Mouse (Mus musculus) bone marrow macrophage, adult 2 months (primary cell): Measurements from ENCODE around the gene Slc39a10.
"Not testable (repeated sequence)": the region's sequence is repeated elsewhere in the genome, so short reads cannot be mapped to it uniquely, and the experiment has no call there.

Experiments used
- CTCF ChIP-seq: IDR thresholded peaks from 2 replicates; pipeline ENCODE4 v1.5.1; 2012; ENCODE audit warnings: low read depth, mild to moderate bottlenecking, low read length, moderate library complexity
- POLR2A ChIP-seq: IDR thresholded peaks from 2 replicates; pipeline ENCODE4 v1.6.1; 2012; ENCODE audit warnings: mild to moderate bottlenecking, low read depth, low read length, borderline replicate concordance

- not testable (repeated sequence) for TF ChIP-seq CTCF, POLR2A
Measured at GRCm38 (mm10) chr1:46782227-46782626, 110.4 kb downstream of the Slc39a10 start.
